Mouse (Mus musculus): ENCODE results near the gene Pdia5. TPM values are rescaled to one million over a fixed set of nuclear protein-coding genes. Genes with fewer than 3 reads are reported as not detected.

The Pdia5 gene
- polyA plus RNA-seq, 1 experiment from 2014 or later: 57.5 TPM

DNA sequence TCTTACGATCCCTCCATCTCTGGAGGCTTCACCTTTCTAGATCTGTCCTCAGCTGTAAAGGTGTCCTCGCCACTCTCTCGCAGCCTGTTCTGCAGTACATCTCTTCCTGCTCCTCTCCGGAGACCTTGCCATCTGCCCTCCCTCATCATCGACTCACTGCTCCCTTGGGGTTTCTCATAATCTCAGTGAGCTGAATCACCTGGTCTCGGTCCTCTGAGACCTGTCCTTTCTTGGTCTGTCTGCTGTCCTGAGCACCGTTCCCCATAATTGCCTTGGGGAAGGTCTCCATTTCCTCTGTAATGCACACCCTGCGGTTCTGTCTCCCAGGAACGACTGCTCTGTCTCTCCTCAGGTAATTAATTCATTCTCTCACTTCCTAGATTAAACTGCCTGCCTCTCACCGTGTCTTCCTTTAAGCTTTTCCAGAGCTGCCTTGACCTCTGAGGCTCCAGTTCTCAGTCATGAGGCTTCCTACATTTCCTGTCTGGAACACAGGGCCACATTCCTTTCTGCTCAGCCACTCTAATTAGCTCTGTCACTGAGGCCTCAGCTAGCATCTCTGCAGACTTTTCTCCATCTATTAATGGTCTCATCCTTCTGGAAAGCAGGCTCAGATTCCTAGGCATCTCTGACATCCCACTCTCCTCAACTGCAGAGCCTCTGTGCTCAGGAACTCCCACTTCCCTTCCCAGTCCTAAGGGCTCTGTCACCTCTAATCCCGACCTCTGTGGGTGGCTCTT is 18.8 kb upstream of the Pdia5 start:
- Histone ChIP-seq H3K27ac (ENCODE audit: low read length) (no peak overlapping the region), H3K36me3 (ENCODE audit: control insufficient read depth, insufficient read depth, low read length) (no peaks in the 10 kb centered on the region), H3K4me2 (ENCODE audit: low read depth, low read length) (no peak overlapping the region), H3K4me3 (replicated peaks; ENCODE audit: low read length) (no peak overlapping the region), H3K9ac (ENCODE audit: low read length) (no peak overlapping the region), H3K4me1 (ENCODE audit: control insufficient read depth, insufficient read depth, low read length) (no peaks in the 10 kb centered on the region), H3K27me3 (ENCODE audit: control insufficient read depth, insufficient read depth, low read length) (no peaks in the 10 kb centered on the region), H3K9me3 (replicated peaks; ENCODE audit: control insufficient read depth, low read length) (no peaks in the 10 kb centered on the region)
- 41% methylated on average over 11 of the region's 11 CpGs for WGBS
- no peak for ATAC-seq (ENCODE audit: insufficient read depth, low FRiP score)

DNA sequence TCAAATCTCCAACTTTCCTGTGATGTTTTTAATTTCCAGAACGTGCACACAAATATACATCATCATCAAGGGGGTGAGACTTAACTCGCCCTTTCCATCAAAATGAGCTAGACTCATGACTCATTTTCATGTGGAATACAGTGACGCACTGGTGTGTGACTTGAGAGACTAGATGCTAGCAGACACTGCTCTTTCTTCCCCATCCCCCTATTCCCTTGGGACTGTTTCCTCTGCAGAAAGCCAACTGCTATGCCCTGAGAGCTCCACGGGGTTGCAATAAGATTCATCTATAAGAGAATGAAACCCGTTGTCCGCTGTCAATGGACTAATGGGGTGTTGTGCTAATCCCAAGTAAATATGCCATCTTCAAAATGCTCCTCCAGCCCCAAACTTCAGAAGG is 17.9 kb upstream of the Pdia5 start:
- ATAC-seq (ENCODE audit: insufficient read depth, low FRiP score): no peak
- 83% methylated on average over 6 of the region's 6 CpGs for WGBS

DNA sequence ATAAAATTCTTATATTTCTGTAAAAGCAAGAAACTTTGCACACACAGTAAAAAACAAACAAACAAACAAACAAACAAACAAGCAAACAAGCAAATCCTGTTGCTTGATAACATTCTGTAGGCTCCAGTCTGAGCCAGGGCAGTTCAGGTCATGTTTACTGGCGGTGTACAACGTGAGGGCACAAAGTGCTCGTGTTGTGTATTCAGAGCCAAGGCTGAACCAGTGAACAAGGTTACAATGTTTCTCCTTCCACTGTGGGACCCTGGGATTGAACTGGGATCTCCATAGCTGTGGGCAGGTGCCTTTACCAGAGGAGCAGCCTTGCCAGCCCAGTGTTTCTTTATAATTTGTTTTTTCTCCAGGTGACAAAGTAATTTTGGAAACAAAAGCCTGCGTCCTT is 15.1 kb upstream of the Pdia5 start:
- ATAC-seq (ENCODE audit: insufficient read depth, low FRiP score): no peak
- H3K4me2 ChIP-seq (ENCODE audit: low read depth, low read length): no peak overlapping the region
- H3K4me3 ChIP-seq (replicated peaks; ENCODE audit: low read length): no peak overlapping the region
- H3K27me3 ChIP-seq (ENCODE audit: control insufficient read depth, insufficient read depth, low read length): no peaks in the 10 kb centered on the region
- H3K9me3 ChIP-seq (replicated peaks; ENCODE audit: control insufficient read depth, low read length): no peaks in the 10 kb centered on the region
- H3K9ac ChIP-seq (ENCODE audit: low read length): no peak overlapping the region
- H3K4me1 ChIP-seq (ENCODE audit: control insufficient read depth, insufficient read depth, low read length): no peaks in the 10 kb centered on the region
- H3K36me3 ChIP-seq (ENCODE audit: control insufficient read depth, insufficient read depth, low read length): no peaks in the 10 kb centered on the region
- 81% methylated on average over 4 of the region's 4 CpGs for WGBS
- no peak overlapping the region for H3K27ac ChIP-seq (ENCODE audit: low read length)

More for the DNA sequence above, 17.9 kb upstream of the Pdia5 start:
- H3K4me2 ChIP-seq (ENCODE audit: low read depth, low read length): no peak overlapping the region
- no peak overlapping the region for H3K27ac ChIP-seq (ENCODE audit: low read length)
- no peak overlapping the region for H3K9ac ChIP-seq (ENCODE audit: low read length)
- no peaks in the 10 kb centered on the region for H3K9me3 ChIP-seq (replicated peaks; ENCODE audit: control insufficient read depth, low read length)
- H3K36me3 ChIP-seq (ENCODE audit: control insufficient read depth, insufficient read depth, low read length): no peaks in the 10 kb centered on the region
- H3K4me3 ChIP-seq (replicated peaks; ENCODE audit: low read length): no peak overlapping the region
- no peaks in the 10 kb centered on the region for H3K4me1 ChIP-seq (ENCODE audit: control insufficient read depth, insufficient read depth, low read length)
- H3K27me3 ChIP-seq (ENCODE audit: control insufficient read depth, insufficient read depth, low read length): no peaks in the 10 kb centered on the region

DNA sequence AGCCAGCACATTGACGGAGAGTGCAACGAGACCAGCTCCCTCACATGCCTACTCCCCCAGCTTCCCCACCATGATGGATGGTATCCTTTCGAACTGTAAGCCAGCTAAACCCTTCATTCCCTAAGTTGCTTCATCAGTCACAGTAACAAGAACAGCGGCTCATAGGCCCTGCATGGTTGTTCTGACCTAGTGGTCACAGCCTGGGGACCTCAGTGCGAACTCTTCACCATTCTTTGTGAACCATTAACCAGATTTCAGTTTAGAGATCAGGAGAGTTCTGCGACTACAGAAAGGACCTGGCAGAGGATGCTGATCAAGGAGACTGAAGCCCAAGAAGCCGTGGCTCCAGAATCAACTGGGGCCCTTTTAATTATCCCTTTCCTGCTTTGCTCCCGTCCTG is 13.6 kb upstream of the Pdia5 start:
- no peak for ATAC-seq (ENCODE audit: insufficient read depth, low FRiP score)
- Histone ChIP-seq H3K4me2 (ENCODE audit: low read depth, low read length) (no peak overlapping the region), H3K27me3 (ENCODE audit: control insufficient read depth, insufficient read depth, low read length) (no peaks in the 10 kb centered on the region), H3K9ac (ENCODE audit: low read length) (no peak overlapping the region), H3K27ac (ENCODE audit: low read length) (no peak overlapping the region), H3K4me1 (ENCODE audit: control insufficient read depth, insufficient read depth, low read length) (no peaks in the 10 kb centered on the region), H3K4me3 (replicated peaks; ENCODE audit: low read length) (no peak overlapping the region), H3K9me3 (replicated peaks; ENCODE audit: control insufficient read depth, low read length) (peaks cover 3% of the 10 kb centered on the region; the same call in 1 of the 2 replicates), H3K36me3 (ENCODE audit: control insufficient read depth, insufficient read depth, low read length) (no peaks in the 10 kb centered on the region)
- WGBS: 81% methylated on average over 8 of the region's 8 CpGs

DNA sequence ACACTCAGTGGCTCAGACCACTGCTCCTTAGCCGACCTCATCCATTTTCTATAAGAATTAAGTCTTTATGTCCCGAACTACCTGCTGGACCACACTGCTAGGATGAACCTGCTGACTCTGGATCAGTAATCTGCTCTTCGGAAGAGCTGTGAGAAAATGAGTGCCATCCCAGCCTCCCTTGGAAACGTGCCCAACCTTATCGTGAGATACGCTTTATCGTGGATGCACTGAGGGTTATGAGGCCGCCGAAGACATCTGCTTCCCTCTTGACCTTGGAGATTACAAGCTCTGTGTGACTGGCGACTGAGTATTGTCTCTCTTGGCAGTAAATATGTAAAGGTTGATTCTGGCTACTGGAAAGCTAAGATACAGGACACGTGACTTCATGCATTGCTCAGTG is 11.8 kb upstream of the Pdia5 start:
- Histone ChIP-seq H3K9ac (ENCODE audit: low read length) (no peak overlapping the region), H3K4me2 (ENCODE audit: low read depth, low read length) (no peak overlapping the region), H3K4me3 (replicated peaks; ENCODE audit: low read length) (no peak overlapping the region), H3K4me1 (ENCODE audit: control insufficient read depth, insufficient read depth, low read length) (no peaks in the 10 kb centered on the region), H3K9me3 (replicated peaks; ENCODE audit: control insufficient read depth, low read length) (peaks cover 3% of the 10 kb centered on the region; the same call in 1 of the 2 replicates), H3K27ac (ENCODE audit: low read length) (no peak overlapping the region), H3K27me3 (ENCODE audit: control insufficient read depth, insufficient read depth, low read length) (no peaks in the 10 kb centered on the region), H3K36me3 (ENCODE audit: control insufficient read depth, insufficient read depth, low read length) (no peaks in the 10 kb centered on the region)
- no peak for ATAC-seq (ENCODE audit: insufficient read depth, low FRiP score)
- WGBS: 80% methylated on average over 11 of the region's 11 CpGs

DNA sequence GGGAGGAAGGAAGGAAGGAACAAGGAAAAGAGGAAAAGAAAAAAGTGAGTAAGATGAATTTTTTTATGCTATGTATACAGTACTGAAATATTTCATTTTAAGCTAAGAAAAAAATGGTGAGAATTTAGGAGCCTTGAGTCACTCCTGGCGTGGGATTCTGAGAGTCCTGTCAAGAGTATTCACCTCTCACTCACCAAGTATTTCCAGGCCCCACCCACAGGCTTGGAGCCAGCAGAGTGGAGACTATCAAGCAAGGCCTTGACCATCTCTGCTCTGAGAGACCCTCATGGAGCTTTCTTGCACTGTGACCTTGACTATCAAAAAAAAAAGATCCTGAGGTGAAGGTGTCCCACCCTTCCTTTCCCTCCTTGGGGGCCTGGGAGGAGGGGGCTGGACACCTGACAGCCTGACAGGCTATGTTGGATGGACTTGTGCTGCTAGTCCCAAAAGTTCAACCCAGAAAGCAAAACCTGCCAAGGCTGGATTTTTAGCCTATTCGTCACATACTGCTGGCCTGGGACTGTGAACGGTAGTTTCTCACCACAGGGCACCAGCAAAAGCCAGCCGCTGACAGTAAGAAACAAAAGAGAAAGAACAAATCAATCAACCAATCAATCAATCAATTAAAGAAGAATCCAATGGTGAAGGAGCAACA is 10.6 kb upstream of the Pdia5 start:
- H3K36me3 ChIP-seq (ENCODE audit: control insufficient read depth, insufficient read depth, low read length): no peaks in the 10 kb centered on the region
- H3K9ac ChIP-seq (ENCODE audit: low read length): no peak overlapping the region
- no peaks in the 10 kb centered on the region for H3K27me3 ChIP-seq (ENCODE audit: control insufficient read depth, insufficient read depth, low read length)
- no peaks in the 10 kb centered on the region for H3K4me1 ChIP-seq (ENCODE audit: control insufficient read depth, insufficient read depth, low read length)
- peaks cover 3% of the 10 kb centered on the region; the same call in 1 of the 2 replicates for H3K9me3 ChIP-seq (replicated peaks; ENCODE audit: control insufficient read depth, low read length)
- no peak overlapping the region for H3K27ac ChIP-seq (ENCODE audit: low read length)
- no peak for ATAC-seq (ENCODE audit: insufficient read depth, low FRiP score)
- H3K4me3 ChIP-seq (replicated peaks; ENCODE audit: low read length): no peak overlapping the region
- no peak overlapping the region for H3K4me2 ChIP-seq (ENCODE audit: low read depth, low read length)
- WGBS: 56% methylated on average over 4 of the region's 4 CpGs

DNA sequence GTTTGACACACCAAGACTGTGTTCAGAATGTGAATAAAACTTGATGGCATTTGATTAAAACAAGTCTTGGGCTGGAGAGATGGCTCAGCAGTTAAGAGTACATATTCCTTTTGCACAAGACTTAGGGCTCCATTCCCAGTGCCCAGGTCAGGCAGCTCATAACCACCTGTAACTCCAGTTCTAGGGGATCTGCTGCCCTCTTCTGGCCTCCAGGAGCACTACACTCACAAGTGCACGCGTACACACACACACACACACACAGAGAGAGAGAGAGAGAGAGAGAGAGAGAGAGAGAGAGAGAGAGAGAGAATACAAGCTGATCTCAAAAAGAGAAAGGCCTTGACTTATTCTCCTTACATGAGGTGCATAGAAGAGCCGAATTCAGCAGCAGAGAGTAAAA is 9.7 kb upstream of the Pdia5 start:
- WGBS: 93% methylated on average over 3 of the region's 3 CpGs
- no peaks in the 10 kb centered on the region for H3K27me3 ChIP-seq (ENCODE audit: control insufficient read depth, insufficient read depth, low read length)
- no peak overlapping the region for H3K27ac ChIP-seq (ENCODE audit: low read length)
- H3K36me3 ChIP-seq (ENCODE audit: control insufficient read depth, insufficient read depth, low read length): no peaks in the 10 kb centered on the region
- H3K4me2 ChIP-seq (ENCODE audit: low read depth, low read length): no peak overlapping the region
- H3K9ac ChIP-seq (ENCODE audit: low read length): no peak overlapping the region
- peaks cover 3% of the 10 kb centered on the region; the same call in 1 of the 2 replicates for H3K9me3 ChIP-seq (replicated peaks; ENCODE audit: control insufficient read depth, low read length)
- no peak overlapping the region for H3K4me3 ChIP-seq (replicated peaks; ENCODE audit: low read length)
- H3K4me1 ChIP-seq (ENCODE audit: control insufficient read depth, insufficient read depth, low read length): no peaks in the 10 kb centered on the region
- no peak for ATAC-seq (ENCODE audit: insufficient read depth, low FRiP score)

DNA sequence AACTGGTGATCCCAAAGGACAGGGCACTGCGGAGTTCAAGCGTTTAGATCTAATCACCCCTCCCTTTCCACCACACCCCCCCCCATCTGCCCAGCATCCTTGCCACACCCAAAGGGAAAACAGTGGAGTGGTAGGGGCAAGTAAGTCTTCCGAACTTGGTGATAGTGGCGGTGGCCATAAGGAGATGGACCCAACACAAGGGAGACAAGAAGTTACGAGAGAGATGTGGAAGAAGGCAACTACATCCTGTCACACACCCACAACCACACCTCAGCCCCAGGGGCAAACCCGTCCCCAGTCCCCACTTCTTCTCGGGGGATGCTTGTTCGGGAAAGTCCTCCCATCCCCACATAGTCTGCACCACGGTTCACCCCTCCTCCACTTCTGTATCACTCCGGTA is 880 bp downstream of the Pdia5 start:
- Histone ChIP-seq H3K4me1 (ENCODE audit: control insufficient read depth, insufficient read depth, low read length) (peaks cover 20% of the 10 kb centered on the region; the same call in 1 of the 2 replicates), H3K9me3 (replicated peaks; ENCODE audit: control insufficient read depth, low read length) (no peaks in the 10 kb centered on the region), H3K4me3 (replicated peaks; ENCODE audit: low read length) (peak overlapping the region; percentile 76), H3K36me3 (ENCODE audit: control insufficient read depth, insufficient read depth, low read length) (no peaks in the 10 kb centered on the region), H3K9ac (ENCODE audit: low read length) (peak overlapping the region; percentile 78), H3K4me2 (ENCODE audit: low read depth, low read length) (peak overlapping the region; percentile 59), H3K27me3 (ENCODE audit: control insufficient read depth, insufficient read depth, low read length) (no peaks in the 10 kb centered on the region), H3K27ac (ENCODE audit: low read length) (no peak overlapping the region)
- WGBS: 9% methylated on average over 10 of the region's 10 CpGs
- ATAC-seq (ENCODE audit: insufficient read depth, low FRiP score): peak; percentile 4; the same call in 1 of the 2 replicates

DNA sequence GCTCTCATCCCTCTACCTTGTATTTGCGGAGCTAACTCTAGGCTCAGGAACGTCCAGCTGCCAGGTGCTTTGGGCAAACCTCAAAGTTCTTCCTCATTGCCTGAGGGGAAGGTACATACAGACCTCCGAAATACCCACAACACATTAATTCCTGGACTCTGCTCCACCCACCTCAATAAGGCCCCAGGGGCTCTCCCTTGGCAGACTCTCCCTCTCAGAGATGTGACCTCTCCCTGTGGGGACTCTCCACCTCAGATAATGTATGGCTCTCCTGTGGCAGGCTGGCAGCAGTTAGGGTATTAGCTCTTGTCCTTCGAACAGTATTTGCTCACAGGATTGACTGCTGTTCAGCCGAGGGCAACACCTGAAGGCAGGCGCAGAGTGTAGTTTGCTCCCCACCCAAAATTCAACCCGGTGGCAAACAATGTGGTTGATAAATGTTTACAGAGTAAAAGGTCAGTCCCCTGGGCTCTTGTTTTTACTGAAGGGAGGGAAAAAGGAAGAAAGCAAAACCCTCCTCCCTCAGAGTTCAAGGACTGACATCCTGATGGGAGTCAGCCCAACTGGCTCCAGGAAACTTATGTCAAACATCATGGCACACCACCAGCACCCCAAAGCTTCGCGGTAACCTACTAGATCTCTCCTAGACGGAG is 1.5 kb downstream of the Pdia5 start:
- H3K4me1 ChIP-seq (ENCODE audit: control insufficient read depth, insufficient read depth, low read length): peaks cover 20% of the 10 kb centered on the region; the same call in 1 of the 2 replicates
- 34% methylated on average over 10 of the region's 10 CpGs for WGBS
- 0 out of 2 replicates have a peak overlapping the region, but pooled peaks have one; percentile 42 for H3K27ac ChIP-seq (ENCODE audit: low read length)
- H3K27me3 ChIP-seq (ENCODE audit: control insufficient read depth, insufficient read depth, low read length): no peaks in the 10 kb centered on the region
- peak overlapping the region; percentile 59 for H3K4me2 ChIP-seq (ENCODE audit: low read depth, low read length)
- H3K9me3 ChIP-seq (replicated peaks; ENCODE audit: control insufficient read depth, low read length): no peaks in the 10 kb centered on the region
- ATAC-seq (ENCODE audit: insufficient read depth, low FRiP score): no peak
- peak overlapping the region; percentile 76 for H3K4me3 ChIP-seq (replicated peaks; ENCODE audit: low read length)
- H3K9ac ChIP-seq (ENCODE audit: low read length): no peak overlapping the region
- no peaks in the 10 kb centered on the region for H3K36me3 ChIP-seq (ENCODE audit: control insufficient read depth, insufficient read depth, low read length)
